Mouse (Mus musculus) heart, postnatal 0 days (tissue): ENCODE measurements around the gene Cux2.

Experiments
- CTCF ChIP-seq: IDR thresholded peaks from 2 replicates; pipeline ENCODE4 v1.5.1; 2016; ENCODE audit warnings: antibody characterized with exemption, control low read depth, low read depth
- EP300 ChIP-seq: IDR thresholded peaks from 2 replicates; pipeline ENCODE4 v1.6.1; 2016; ENCODE audit warnings: antibody characterized with exemption, low read depth

DNA sequence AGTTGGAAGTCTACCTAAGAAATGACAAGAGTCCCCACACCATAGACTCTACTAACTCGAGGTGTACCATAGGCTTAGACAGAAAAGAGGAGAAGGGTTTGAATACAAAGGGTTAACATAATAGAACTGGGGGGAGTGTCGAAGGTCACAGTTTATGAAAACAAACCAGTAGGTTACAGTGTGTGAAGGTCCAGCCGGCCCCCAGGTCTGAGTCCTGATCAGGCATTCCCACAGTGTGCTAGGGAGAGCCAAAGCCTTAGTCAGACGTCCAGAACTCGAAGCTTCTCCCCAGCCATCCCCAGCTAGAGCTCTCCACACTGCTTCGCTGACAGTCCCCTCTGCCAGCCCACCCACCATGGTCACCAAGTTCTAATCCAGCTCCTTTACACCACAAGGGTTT lies 58.0 kb downstream of the Cux2 start:
- TF ChIP-seq CTCF, result no peak
- TF ChIP-seq EP300, result no peak
